Mouse (Mus musculus) embryo, embryonic 10 days (tissue): ENCODE measurements around the gene Kank4.
A peak's percentile ranks its signal among the peaks of the same experiment; 100 is the strongest.
"Not testable (repeated sequence)": the region's sequence is repeated elsewhere in the genome, so short reads cannot be mapped to it uniquely, and the experiment has no call there.

Experiments used
- DNase-seq: peaks from one replicate; pipeline ENCODE4 v3.0.0-alpha.2; 2015; ENCODE audit warnings: low spot score

Gene Kank4

DNA sequence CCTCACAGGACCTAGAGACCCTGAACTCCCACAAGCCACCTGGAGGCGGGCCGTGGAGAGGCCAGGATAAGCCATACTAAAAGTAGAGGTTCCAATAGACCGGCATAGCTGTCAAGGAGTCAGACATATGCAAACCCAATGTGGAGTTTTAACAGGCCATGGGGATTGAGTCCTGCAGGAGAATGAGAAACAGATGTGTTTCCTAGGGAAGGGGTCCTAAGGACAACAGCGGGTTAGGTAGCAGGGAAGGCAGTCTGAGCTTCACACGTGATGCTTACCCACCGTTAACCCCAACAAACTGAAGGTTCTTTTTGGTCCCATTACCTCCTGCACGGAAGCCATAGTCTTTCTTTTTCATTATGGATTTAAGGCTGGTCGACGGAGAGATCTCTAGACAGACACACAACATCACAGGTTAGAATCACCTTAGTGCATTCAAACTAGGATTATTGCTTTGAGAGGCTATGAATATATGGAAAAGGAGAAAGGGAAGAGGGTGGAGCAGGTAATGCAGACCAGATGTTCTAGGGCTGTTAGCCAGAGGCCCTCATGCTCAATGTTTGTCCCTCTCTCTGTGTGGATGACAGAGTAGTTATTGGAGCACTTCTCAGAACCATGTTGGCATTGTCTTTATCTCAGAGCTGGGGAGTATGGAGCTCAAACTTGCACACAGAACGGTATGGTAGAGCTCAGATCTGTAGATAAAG, 40.5 kb downstream of the Kank4 start:
- peak; percentile 66 for DNase-seq

DNA sequence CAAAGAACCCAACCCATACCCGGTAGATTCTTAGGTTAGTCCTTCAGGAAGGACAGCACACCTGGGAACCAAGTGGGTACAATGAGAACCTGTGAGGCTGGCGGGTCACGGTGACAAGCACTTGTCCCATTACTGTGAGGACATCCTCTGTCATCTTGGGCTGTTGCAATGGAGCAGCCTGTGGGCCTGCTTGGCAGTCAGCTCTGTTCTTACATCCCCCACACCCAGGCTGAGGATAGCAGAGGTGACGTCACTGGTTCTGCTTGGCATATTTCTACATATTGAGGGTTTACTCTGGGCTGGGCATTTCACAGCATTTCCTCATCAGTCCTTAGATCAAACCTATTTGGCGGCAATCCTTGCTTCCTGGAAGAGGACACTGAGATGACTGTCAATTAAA, 43.6 kb downstream of the Kank4 start:
- DNase-seq: no peak

DNA sequence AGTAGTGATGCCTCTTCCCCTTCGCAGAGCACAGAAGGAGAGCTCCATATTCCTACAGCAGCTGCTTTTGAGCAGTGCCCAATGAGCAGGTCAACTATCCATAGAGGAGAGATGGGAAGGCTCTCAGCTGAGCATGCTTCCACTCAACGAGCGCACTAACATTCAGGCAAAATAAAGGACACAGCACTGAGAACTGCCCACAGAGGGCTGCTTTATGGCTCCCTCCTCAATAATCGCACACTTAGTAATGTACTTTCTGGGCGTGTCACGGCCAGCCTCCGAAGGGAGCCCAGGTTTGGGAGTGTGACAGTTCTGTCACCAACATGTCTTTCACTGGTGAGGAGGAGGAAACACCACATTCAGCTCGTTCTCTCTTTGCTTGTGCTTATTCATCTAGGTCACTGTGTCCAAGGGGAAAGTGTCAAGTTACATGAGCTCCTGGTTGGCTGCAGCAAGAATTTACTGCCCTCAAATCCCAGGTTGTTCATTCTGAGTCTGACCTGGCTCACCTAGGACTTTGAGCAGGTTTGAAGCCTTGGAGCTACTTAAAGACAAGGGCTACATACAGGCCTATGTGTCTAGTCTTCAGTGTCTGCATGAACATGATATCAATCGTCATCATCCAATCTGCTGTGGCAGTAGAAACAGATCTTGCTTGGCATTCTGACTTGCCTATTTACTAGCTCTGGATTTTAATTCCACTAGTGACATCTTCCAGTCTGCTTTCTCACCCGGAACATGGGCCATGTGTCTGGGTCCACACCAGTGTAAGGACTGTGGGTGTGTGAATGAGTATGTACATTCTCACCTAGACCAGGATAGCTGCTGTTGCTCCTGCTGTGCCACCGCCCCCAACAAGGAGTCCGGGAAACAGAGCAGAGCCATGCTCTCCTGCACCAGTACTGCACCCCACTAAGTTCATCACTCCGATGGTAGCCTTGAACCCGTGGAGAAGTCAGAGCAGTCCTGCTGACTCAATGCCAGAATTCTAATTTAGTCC, 49.9 kb downstream of the Kank4 start:
- DNase-seq: no peak

DNA sequence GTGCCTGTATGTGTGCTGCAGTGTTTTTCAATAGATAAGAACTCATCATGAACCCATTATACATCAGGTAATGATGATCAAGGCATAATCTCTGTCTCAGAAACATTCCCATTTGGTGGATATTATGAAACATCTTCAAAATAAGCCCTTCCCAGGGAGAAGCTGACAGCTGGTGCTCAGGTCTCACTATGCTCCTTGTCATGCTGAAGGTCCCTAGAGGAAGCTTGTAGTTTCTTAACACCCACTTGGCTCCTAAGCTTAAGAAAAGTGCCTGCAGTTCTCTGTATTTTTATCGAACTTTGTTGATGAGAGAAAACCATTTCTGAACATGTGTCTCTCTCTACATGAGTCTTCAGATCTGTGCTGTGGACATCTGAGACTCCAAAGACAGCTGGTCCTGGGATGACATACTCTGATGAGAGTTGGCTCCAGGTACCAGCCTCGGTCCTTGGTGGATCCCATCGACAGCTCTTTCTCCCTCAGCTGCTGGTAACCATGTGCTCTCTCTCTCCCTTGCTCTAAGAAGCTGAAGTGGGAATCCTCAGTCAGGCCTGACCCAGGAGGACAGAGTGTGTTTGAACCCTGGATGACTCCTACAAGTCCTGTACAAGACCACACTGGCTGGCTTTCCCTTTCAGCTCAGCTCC, 58.3 kb downstream of the Kank4 start:
- no peak for DNase-seq

- DNase-seq: no peak
Measured at GRCm38 (mm10) chr4:98758012-98758821, 59.1 kb downstream of the Kank4 start.

DNA sequence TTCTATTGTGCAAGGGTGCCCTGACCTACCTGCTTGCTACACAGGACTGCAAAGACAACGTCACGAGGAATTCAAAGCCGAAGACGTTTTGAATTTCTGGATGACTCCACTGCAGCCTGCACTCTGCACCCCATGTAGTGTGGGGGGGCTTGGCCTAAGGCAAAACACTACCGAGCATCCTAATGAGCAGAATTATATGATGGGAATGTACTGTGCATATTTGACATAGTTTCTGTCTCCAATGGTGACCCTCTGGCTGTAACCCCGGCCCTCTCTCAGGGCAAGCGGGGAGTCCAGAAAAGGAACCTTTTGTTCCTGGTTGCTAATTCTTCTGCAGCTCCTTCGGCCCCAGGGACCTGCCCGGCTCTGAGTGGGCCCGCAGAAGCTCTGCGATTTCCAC, 61.2 kb downstream of the Kank4 start:
- no peak for DNase-seq

DNA sequence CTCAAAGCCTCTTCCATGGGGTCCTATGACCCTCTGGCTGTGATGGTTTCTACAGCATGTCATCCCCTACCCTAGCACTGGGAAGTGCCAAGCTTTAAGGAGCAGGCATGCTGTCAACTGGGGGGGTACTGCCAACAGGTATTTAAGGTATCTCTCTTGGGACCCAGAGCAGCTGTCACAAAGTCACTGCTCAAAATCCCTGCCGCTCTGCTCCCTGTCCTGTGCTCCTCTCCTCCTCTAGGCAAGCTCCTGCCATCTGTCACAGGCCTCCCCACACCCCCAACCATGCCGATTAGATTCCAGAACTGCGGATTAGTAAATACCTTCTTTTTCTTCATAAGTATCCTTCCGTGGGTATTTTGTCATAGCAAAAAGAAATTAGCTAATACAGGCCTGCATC, 62.9 kb downstream of the Kank4 start:
- no peak for DNase-seq

- DNase-seq: peak; percentile 62
Measured at GRCm38 (mm10) chr4:98743906-98744210, 73.5 kb downstream of the Kank4 start.

GRCm38 (mm10) chr4:98743209-98743905, 74.0 kb downstream of the Kank4 start:
- DNase-seq: no peak

DNA sequence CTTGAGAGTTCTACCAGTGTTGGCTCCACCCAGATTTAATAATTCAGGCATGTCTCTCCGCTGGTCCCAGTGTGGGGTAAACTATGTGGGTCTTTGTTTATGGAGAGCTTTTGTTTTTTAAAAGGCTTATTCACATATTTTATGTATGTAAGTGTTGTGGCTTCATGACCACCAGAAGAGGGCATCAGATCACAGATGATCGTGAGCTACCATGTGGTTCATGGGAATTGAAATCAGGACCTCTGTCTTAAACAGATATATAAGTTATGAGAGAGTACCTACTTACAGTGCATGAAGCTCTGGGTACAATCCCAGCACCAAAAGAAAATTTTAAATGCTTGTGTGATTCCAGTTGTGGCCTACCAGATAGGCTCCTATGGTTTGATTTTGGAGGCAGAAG, 77.6 kb downstream of the Kank4 start:
- DNase-seq: peak; percentile 72

GRCm38 (mm10) chr4:98733660-98734059, 83.7 kb downstream of the Kank4 start:
- DNase-seq: no peak

- DNase-seq: no peak
Measured at GRCm38 (mm10) chr4:98728716-98729115, 88.6 kb downstream of the Kank4 start.

DNA sequence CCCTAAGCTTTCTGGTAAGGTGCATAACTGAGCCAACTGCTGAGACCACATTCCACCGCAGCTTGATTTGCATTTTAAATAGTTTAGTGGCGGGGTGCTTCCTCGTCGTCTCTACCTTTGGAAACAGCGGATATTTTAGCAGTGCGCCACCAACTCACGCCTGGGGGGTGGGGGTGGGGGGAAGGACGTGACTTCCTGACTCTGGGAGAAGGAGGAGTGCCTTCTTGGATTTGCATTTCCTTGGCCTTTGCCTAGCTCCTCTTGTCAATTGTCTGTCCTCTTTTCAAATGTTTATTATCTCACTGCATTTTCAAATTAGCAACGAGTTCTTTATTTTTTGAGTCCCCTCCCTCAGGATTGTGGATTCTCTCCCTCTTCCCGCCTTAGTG, 89.4 kb downstream of the Kank4 start:
- DNase-seq: no peak

GRCm38 (mm10) chr4:98727295-98727958, 89.9 kb downstream of the Kank4 start:
- DNase-seq: peak; percentile 45

GRCm38 (mm10) chr4:98726590-98727237, 90.6 kb downstream of the Kank4 start, which contains the start of gene L1td1:
L1td1 (plus strand) TSS chr4:98726734.
- peak; percentile 18 for DNase-seq

DNA sequence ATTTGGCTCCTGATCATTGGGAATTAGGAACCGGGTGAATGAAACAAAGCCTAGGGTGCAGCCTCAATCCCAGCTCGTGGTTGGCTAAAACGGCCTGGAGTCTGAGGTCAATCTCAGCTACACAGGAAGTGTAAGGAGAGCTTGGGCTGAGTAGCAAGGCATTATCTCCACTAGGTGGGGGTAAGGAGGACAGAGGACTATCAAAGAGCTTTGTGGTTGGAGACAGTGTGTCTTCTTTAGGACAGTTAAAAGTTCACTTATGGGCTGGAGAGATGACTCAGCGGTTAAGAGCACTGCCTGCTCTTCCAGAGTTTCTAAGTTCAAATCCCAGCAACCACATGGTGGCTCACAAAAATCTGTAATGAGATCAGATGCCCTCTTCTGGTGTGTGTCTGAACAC, 91.9 kb downstream of the Kank4 start:
- DNase-seq: peak; percentile 57

- not testable (repeated sequence) for DNase-seq
Measured at GRCm38 (mm10) chr4:98724682-98725081, 92.7 kb downstream of the Kank4 start.

DNA sequence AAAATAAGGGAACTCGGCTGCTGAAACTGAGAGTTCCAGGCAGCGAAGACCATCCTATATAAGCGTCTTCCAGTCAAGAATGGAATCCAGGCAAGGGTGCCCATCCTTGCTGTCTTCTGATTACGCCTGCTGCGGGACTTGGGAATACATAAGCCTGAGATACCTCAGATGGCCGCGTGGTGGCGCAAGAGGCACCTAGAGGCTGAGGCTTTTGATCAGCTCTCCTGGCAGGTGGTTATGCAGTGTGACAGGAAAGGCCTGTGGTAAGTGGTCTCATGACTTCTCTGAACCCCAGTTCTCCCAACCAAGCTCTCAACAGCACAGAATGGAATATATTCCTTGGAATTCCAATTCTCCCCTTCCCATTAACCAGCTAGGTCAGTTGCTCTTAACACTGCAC, 94.9 kb downstream of the Kank4 start:
- DNase-seq: peak; percentile 92

DNA sequence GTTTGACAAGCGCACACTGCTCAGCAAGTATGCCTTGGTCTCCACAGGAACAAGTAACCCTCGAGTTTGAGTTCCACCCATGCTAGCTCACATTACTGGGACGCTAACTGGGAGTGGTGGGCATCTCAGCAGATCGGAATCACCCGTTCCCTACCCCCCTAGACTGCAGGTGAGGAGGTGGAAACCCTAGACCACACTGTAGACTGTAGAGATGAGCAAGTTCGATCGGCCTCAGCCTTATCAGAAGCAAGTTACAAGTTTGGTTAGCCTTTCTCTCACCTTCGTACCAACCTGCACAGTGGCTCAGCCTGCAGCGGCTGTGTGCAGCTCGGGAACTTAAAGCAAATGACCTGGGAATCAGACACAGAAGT, 98.8 kb downstream of the Kank4 start:
- no peak for DNase-seq
